Mouse (Mus musculus): ENCODE measurements around the gene Arid1a.

GRCm38 (mm10) chr4:133671184-133671880 lies 85.2 kb downstream of the Arid1a start:
- no peak for TF ChIP-seq GATA1 (IDR thresholded peaks at IDR 0.05; ENCODE audit: borderline replicate concordance, low read length)
- no peak for TF ChIP-seq FLI1 (IDR thresholded peaks at IDR 0.05; ENCODE audit: low read length)

Data from megakaryocyte, embryonic 14.5 days (primary cell).